Mouse (Mus musculus) 3T3-L1 (cell line): ENCODE measurements around the gene Gse1.

ENCODE experiments used
- DNase-seq: peaks from one replicate; pipeline ENCODE4 v3.0.0-alpha.2; 2015; ENCODE audit warnings: low read depth, low spot score

Gene Gse1

DNA sequence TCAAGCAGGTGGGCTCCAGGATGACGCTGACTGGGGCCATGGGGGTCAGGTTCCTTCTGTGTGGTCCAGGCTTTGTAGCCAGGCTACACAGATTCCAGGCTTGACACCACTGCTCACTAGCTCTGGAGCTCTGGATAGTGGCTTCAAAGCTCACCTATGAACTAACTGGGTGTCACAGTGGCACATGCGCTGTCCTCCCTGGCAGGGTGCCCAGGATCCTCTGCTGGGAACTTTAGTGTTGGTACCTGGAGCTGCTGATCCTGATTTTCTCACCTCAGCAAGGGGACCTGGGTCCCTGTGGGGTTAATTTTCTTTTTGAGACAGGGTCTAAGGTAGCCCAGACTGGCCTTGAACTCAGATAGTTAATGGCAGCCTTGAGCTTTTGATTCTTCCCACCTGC, 173.0 kb downstream of the Gse1 start:
- DNase-seq: no peak

DNA sequence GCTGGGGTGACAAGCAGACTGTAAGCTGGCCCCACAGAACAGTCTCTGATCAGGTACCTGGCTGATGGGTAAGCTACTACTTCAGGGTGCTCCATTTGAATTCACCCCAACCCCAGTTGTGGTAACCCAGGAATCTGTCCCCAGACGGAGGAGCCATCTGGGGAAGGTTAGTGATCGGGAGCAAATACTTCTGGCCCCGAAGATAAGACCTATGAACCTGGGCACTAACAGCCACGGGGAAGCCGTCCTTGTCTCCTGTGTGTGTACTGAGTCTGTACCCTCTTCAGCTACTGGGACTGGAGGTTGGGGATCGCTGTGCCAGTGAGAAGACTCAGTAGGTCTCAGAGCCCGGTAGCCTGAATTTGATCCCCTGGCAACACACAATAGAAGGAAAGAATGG, 173.5 kb downstream of the Gse1 start:
- DNase-seq: no peak

DNA sequence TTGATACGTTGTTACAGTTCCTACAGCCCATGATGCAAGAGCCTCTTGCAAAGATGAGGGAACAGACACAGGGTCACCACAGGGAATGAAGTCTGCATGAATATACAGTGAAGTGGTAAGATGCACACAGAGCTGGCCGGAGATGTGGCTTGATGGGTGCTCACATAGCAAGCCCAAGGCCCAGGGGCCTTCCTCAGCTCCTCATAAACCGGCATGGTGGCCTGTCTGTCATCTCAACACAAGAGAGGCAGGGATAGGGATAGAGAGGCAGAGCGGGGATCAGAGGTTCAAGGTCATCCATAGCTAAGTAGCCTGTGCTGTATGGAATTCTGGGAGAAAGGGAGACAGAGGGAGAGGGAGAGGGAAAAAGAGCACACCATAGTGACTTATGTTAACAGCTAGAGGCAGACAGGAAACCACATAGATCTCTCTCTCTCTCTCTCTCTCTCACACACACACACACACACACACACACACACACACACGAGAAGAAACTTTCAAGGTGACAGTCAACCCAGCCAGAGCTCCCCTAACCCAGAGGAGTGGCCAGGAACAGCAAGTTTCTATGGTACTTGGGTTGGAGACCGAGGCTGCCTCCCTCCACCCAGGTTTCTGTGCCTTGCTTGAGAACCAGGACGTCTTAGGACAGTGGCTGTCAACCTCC, 175.5 kb downstream of the Gse1 start:
- no peak for DNase-seq

DNA sequence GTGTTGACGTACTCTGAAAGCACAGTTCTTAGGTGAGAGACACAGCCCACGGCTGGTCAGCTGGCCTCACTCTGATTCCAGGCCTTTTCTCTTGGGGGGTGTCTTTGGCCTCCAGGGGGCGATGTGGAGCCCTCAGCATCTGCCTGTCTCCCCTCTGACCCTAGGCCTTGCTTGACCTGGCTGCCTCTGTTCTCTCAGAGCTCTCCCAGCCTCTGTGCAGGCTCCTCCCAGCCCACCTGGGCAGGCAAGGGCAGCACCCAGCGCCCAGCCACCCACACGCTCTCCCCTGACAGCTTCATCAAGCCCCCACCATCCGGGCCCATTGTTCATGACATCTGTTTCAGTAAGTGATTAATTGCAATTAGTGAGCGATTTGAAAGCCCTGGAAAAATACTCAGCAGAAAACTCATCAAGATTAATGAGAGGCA, 176.4 kb downstream of the Gse1 start:
- no peak for DNase-seq

- no peak for DNase-seq
These were observed 177.9 kb downstream of the Gse1 start for GRCm38 (mm10) chr8:120406008-120406632.

GRCm38 (mm10) chr8:120407701-120408240, 179.5 kb downstream of the Gse1 start:
- DNase-seq: peak; percentile 50

DNA sequence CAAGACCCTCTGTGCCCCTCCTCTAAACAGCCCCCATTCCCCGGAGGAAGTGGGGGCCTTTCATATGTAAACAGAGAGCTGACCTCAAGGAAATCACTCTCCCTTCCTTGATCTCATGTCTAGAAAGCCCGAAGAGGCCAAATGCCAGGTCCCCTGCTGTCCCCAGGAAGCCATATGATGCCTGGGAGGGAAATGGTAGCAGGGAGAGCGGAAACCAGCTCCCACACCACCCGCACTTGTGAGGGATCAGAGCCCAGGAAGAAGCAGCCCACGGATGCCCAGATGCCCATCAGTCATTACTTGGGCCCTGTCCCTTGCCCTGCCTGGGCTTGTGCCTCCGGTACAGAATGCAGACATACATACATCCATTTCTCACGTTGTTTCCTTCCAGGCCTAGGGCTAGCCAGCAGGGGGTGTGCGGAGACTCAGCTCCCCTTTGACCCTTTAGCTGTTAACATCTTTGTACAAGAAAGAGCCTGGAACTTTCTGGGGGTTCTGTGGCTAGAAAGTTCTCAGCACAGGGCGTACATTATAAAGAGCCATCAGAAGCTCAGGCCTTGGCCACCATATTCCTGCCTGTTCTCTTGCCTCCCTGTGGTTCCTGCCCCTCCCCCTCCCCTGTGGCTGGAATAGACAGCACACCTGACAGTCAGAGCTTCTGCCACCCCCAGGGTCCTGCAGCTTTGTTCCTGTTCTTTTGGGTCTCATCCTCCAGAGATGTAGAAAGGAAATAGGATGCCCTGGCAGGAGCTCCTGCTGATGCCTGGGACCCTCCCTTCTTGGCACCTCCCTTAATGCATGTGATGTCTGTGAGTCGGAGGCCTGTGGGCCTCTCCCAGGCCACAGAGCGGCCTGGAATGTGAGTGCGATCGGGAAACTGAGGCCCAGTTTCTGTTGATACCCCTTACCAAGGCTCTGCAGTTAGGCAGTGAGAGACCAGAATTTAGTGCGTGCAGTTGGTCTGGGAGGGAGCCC, 180.3 kb downstream of the Gse1 start:
- DNase-seq: peak; percentile 74

DNA sequence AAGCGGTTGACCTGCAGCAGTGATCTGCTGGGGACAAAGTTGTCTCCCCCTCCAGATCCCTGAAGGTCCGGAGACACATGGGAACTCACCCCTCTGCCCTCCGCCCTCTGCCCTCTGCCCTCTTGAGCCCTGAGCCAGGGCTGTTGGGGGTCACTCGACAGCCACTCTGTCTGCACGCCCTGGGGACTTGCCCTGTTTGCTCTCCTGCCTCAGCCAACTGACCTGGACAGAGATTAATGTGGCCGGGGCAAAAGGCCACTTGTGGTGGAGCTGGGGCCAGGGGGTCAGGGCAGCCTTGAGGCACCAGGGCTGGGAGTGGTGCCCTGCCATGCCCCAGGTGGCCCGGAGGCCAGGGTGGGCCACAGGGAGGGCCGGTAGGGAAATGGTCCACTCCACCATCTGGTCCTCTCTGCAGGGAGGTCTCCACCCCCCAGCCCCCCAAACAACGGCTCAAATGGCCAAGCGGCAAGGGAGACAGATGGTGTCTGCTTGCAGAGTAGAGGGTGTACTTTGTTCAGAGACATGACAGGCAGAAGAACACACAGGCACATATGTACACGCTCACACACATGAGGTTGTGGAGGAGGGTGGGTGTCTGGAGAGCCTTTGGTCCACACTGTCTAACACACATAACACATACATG, 181.2 kb downstream of the Gse1 start:
- no peak for DNase-seq

GRCm38 (mm10) chr8:120411059-120411458, 182.8 kb downstream of the Gse1 start:
- no peak for DNase-seq

DNA sequence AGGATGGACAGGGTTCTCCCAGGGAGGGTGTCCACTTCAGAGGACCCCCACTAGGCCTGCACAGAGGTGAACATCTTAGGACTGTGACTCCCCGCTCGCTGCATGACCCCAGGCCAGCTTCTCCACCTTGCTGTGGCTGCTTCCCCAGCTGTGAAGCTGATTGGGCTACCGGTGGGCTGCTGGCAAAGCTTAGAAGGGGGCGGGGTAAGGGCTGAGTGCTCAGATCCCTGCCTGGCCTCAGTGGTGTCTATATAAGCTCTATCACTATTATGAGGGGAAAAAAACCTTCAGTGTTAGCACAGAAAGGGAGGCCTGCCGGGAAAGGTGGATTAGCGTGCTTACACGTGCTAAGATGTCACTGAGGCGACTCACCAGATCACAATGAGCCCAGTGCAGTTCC, 183.6 kb downstream of the Gse1 start:
- no peak for DNase-seq

- DNase-seq: no peak
These were observed 184.1 kb downstream of the Gse1 start for GRCm38 (mm10) chr8:120412357-120412756.

GRCm38 (mm10) chr8:120412911-120413625, 184.8 kb downstream of the Gse1 start:
- DNase-seq: no peak

- no peak for DNase-seq
These were observed 185.4 kb downstream of the Gse1 start for GRCm38 (mm10) chr8:120413626-120413988.

DNA sequence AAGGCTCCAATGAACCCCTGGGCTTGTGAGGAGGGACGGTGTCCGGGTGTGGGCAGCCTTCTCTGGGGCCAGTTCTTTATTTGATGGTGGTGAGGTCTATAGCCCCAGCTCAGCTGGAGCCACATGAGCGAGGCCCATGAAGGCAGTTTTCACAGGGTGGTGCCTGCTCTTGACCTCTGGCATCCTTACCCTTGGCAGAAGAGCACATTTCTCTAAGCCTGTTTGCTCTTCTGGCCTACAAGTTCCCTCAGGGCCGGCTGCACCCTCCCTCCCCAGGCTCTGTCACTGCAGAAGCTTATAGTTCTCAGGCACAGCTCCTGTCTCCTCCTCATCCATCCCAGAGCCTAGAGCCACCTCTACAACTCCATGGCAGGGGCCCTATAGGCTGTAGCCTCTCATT, 186.0 kb downstream of the Gse1 start:
- DNase-seq: no peak

GRCm38 (mm10) chr8:120415474-120415873, 187.2 kb downstream of the Gse1 start:
- DNase-seq: no peak

GRCm38 (mm10) chr8:120416173-120416521, 187.9 kb downstream of the Gse1 start:
- DNase-seq: no peak

- no peak for DNase-seq
These were observed 188.5 kb downstream of the Gse1 start for GRCm38 (mm10) chr8:120416522-120417394.

DNA sequence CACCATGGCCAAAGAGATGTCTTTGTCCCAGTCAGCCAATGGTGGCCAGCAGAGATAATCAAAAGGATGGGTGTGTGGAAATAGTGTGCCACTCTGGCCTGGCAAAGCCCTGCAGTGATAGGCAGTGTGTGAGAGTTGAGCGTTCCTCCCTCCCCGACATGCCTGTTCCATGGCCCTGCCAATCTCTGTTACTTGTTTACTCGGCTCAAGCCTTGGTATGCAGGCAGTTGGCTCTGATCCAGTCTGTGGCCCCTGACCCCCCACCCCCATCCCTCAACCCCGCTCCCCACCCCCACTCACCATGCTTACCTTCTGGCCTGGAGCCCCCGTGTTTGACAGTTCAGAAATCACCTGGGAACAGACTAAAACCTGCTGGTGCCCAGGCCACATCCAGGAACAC, 189.9 kb downstream of the Gse1 start:
- no peak for DNase-seq

GRCm38 (mm10) chr8:120419675-120420074, 191.4 kb downstream of the Gse1 start:
- DNase-seq: no peak

- DNase-seq: no peak
These were observed 192.0 kb downstream of the Gse1 start for GRCm38 (mm10) chr8:120420226-120420625.
